Mouse (Mus musculus): ENCODE data around the gene Hmgn1. TPM values are rescaled to one million over a fixed set of nuclear protein-coding genes. Genes with fewer than 3 reads are reported as not detected.

Hmgn1 gene
- 506 and 568 TPM in 2 replicates for polyA plus RNA-seq (2016; fragmentation: Nextera tagmentation; extraction: Ambion mirVana)

- Histone ChIP-seq H3K4me2 (peak within 1 kb of the TSS; percentile 84), H3K9ac (peak within 1 kb of the TSS; percentile 99), H3K9me3 (replicated peaks) (no peaks in the 10 kb centered on the region), H3K27me3 (replicated peaks) (no peaks in the 10 kb centered on the region), H3K4me1 (replicated peaks) (peaks cover 25% of the 10 kb centered on the region), H3K36me3 (peaks cover 39% of the 10 kb centered on the region), H3K4me3 (peak within 1 kb of the TSS; percentile 96), H3K27ac (ENCODE audit: poor library complexity, severe bottlenecking) (peak within 1 kb of the TSS; percentile 98)
- ATAC-seq (ENCODE audit: insufficient number of reproducible peaks, low FRiP score), result peak; percentile 95
- under 1% methylated on average over 71 of the region's 72 CpGs for WGBS
Measured at GRCm38 (mm10) chr16:96127657-96128344, at the start of gene Hmgn1. Gene Hmgn1 (minus strand): TSS chr16:96127729.

DNA sequence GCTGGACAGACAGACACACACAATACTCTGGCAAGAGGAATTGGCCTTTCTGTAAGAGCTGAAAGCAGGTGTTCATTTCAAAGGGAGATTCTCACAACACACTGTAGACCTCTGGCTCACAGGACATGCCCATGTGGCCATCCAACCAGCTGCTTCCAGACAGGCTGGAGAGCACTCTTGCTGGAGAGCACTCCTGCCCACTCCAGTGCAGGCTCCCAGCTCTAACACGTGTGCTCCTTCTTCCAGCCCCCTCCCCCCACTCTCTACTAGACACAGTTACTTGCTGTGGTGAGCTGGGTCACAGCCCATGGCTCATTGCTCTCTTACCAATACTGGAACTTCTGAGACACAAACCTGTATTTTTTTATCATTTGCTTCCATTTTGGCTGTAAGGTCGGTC is 47.9 kb upstream of the Hmgn1 start:
- Histone ChIP-seq H3K4me3 (no peak overlapping the region), H3K36me3 (no peaks in the 10 kb centered on the region), H3K27me3 (replicated peaks) (no peaks in the 10 kb centered on the region), H3K4me2 (no peak overlapping the region), H3K4me1 (replicated peaks) (peaks cover 5% of the 10 kb centered on the region; the same call in 1 of the 2 replicates), H3K9me3 (replicated peaks) (peaks cover 3% of the 10 kb centered on the region; the same call in 1 of the 2 replicates), H3K9ac (no peak overlapping the region), H3K27ac (ENCODE audit: poor library complexity, severe bottlenecking) (no peak overlapping the region)
- 44% methylated on average over 2 of the region's 2 CpGs for WGBS
- ATAC-seq (ENCODE audit: insufficient number of reproducible peaks, low FRiP score), result peak; percentile 55; the same call in 1 of the 2 replicates

DNA sequence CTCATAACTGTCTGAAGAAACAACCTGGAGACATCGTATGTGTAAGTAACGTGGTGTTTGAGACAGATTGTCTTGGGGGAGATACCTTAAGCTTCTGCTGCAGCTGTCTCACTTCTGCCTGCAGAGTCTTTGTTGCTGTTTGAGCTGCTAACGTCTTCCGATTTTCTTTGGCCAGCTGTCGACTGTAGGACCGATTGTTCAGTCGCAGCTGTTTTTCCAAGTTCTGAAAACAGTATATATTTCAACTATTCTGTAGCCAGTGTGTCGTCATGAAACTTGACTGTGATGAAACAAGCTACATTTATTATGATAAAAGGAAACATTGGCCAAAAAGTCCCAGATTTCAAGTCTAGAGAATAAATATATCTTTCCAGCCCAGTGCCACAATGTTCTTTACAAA is 46.1 kb upstream of the Hmgn1 start:
- no peak for ATAC-seq (ENCODE audit: insufficient number of reproducible peaks, low FRiP score)
- no peaks in the 10 kb centered on the region for H3K27me3 ChIP-seq (replicated peaks)

DNA sequence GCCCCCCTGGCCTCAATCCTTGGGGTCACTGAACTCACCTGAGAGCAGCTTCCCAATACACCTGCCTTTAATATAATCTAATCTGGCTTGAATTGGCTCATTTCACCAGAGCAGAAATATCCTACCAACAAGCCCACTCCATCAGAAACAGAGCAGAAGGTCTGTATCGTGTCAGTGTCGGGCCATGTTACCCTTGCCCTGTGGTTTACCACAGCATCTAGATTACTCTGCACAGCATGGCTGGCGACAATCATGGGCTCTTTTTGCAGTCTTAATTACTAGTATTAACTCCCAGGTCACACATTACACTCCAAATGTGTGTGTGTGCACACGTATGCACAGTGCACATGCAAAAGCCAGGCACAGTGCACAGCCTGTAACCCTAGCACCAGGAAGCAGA is 41.3 kb upstream of the Hmgn1 start:
- Histone ChIP-seq H3K36me3 (no peaks in the 10 kb centered on the region), H3K27ac (ENCODE audit: poor library complexity, severe bottlenecking) (no peak overlapping the region), H3K4me2 (no peak overlapping the region), H3K27me3 (replicated peaks) (no peaks in the 10 kb centered on the region), H3K9me3 (replicated peaks) (no peaks in the 10 kb centered on the region), H3K4me3 (no peak overlapping the region), H3K4me1 (replicated peaks) (peaks cover 4% of the 10 kb centered on the region; the same call in 1 of the 2 replicates), H3K9ac (no peak overlapping the region)
- no peak for ATAC-seq (ENCODE audit: insufficient number of reproducible peaks, low FRiP score)
- WGBS, result 82% methylated on average over 4 of the region's 4 CpGs

More for the DNA sequence above, 46.1 kb upstream of the Hmgn1 start:
- 73% methylated on average over 8 of the region's 8 CpGs for WGBS
- Histone ChIP-seq H3K9me3 (replicated peaks) (no peaks in the 10 kb centered on the region), H3K9ac (no peak overlapping the region), H3K36me3 (no peaks in the 10 kb centered on the region), H3K4me3 (no peak overlapping the region), H3K4me1 (replicated peaks) (peaks cover 5% of the 10 kb centered on the region; the same call in 1 of the 2 replicates), H3K4me2 (no peak overlapping the region), H3K27ac (ENCODE audit: poor library complexity, severe bottlenecking) (no peak overlapping the region)

DNA sequence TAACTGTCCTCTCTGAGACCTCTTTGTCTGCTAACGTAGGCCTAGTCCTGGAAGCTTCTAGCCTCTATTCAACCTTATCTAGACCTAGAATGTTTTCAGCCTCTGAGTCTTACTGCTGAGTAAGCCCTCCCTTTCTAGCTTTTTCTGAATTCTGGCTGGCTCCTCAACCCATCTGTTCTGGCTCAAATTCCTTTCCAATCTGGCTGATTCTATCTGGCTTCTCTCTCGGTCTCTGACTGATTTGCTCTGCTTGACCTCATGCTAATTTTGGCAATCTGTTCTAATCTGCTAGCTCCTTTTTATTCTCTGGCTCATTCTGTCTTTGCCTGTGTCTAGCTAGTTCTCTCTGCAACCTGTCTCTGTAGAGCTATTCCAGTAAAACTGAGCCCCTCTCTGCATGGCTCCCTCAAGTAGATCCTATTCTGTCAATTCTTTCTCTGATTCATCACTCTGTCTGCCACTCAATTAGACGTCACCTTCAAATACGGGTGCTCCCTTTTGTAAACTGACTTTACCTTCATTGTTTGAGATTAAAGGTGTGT is 38.3 kb upstream of the Hmgn1 start:
- no peak overlapping the region for H3K9ac ChIP-seq
- no peaks in the 10 kb centered on the region for H3K27me3 ChIP-seq (replicated peaks)
- no peak overlapping the region for H3K4me2 ChIP-seq
- no peak overlapping the region for H3K4me3 ChIP-seq
- H3K36me3 ChIP-seq, result no peaks in the 10 kb centered on the region
- peaks cover 4% of the 10 kb centered on the region; the same call in 1 of the 2 replicates for H3K4me1 ChIP-seq (replicated peaks)
- H3K9me3 ChIP-seq (replicated peaks), result no peaks in the 10 kb centered on the region
- no peak for ATAC-seq (ENCODE audit: insufficient number of reproducible peaks, low FRiP score)
- H3K27ac ChIP-seq (ENCODE audit: poor library complexity, severe bottlenecking), result no peak overlapping the region
- WGBS, result 61% methylated on average over 4 of the region's 4 CpGs

- peaks cover 17% of the 10 kb centered on the region for H3K4me1 ChIP-seq (replicated peaks)
- no peak for ATAC-seq (ENCODE audit: insufficient number of reproducible peaks, low FRiP score)
- no peak overlapping the region for H3K4me2 ChIP-seq
- WGBS, result 77% methylated on average over 4 of the region's 4 CpGs
- no peaks in the 10 kb centered on the region for H3K27me3 ChIP-seq (replicated peaks)
- no peaks in the 10 kb centered on the region for H3K9me3 ChIP-seq (replicated peaks)
- H3K36me3 ChIP-seq, result 0 out of 2 replicates have a peak, but pooled peaks cover 4% of the 10 kb centered on the region
- H3K9ac ChIP-seq, result no peak overlapping the region
- H3K4me3 ChIP-seq, result no peak overlapping the region
- H3K27ac ChIP-seq (ENCODE audit: poor library complexity, severe bottlenecking), result no peak overlapping the region
Measured at GRCm38 (mm10) chr16:96161336-96161735, 33.8 kb upstream of the Hmgn1 start.

GRCm38 (mm10) chr16:96160927-96161326 is 33.4 kb upstream of the Hmgn1 start:
- 68% methylated on average over 1 of the region's 1 CpGs for WGBS
- no peak for ATAC-seq (ENCODE audit: insufficient number of reproducible peaks, low FRiP score)

GRCm38 (mm10) chr16:96159794-96160346 is 32.3 kb upstream of the Hmgn1 start:
- Histone ChIP-seq H3K4me1 (replicated peaks) (peaks cover 13% of the 10 kb centered on the region), H3K4me2 (peak overlapping the region; percentile 98), H3K4me3 (peak overlapping the region; percentile 66), H3K27me3 (replicated peaks) (no peaks in the 10 kb centered on the region), H3K27ac (ENCODE audit: poor library complexity, severe bottlenecking) (peak overlapping the region; percentile 93), H3K36me3 (peaks cover 11% of the 10 kb centered on the region; the same call in 1 of the 2 replicates), H3K9ac (peak overlapping the region; percentile 97), H3K9me3 (replicated peaks) (no peaks in the 10 kb centered on the region)
- WGBS, result 78% methylated on average over 20 of the region's 20 CpGs
- ATAC-seq (ENCODE audit: insufficient number of reproducible peaks, low FRiP score), result no peak

More at GRCm38 (mm10) chr16:96160927-96161326, 33.4 kb upstream of the Hmgn1 start:
- H3K9ac ChIP-seq, result no peak overlapping the region
- no peak overlapping the region for H3K4me3 ChIP-seq
- peaks cover 16% of the 10 kb centered on the region for H3K4me1 ChIP-seq (replicated peaks)
- H3K9me3 ChIP-seq (replicated peaks), result no peaks in the 10 kb centered on the region
- no peak overlapping the region for H3K27ac ChIP-seq (ENCODE audit: poor library complexity, severe bottlenecking)
- no peaks in the 10 kb centered on the region for H3K27me3 ChIP-seq (replicated peaks)
- H3K4me2 ChIP-seq, result no peak overlapping the region
- 0 out of 2 replicates have a peak, but pooled peaks cover 4% of the 10 kb centered on the region for H3K36me3 ChIP-seq

DNA sequence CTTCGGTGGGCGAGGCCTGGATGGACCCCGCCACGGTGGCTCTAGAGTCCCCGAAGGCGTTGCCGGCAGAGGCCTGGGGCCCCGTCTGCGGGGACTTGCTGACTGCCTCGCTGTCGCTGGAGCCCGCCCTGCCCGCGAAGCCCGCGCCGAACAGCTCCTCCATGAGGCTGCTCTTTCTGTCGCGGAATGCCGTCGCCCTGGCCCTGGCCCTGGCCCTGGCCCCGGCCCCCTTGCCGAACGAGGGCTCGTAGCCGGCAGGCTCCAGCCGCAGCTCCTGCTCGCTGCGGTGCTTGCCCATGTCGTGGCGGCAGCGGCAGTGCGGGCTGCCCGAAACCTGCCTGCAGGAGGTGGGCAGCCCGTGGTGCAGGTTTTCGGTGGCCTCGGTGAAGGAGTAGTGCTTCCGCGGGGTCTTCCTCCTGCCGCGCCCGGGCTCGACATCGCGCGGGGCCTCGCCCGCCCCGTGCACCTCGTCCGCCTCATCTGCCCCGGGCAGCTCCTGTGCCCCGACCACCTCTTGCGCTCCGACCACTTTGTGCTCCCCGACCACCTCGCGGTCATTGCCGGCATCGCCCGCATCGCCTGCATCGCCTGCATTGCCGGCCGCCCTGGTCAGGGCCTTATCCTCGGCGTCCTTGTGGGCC is 31.7 kb upstream of the Hmgn1 start:
- H3K36me3 ChIP-seq, result peaks cover 17% of the 10 kb centered on the region
- H3K27me3 ChIP-seq (replicated peaks), result no peaks in the 10 kb centered on the region
- peak overlapping the region; percentile 66 for H3K4me3 ChIP-seq
- peak overlapping the region; percentile 93 for H3K27ac ChIP-seq (ENCODE audit: poor library complexity, severe bottlenecking)
- H3K9me3 ChIP-seq (replicated peaks), result no peaks in the 10 kb centered on the region
- H3K4me1 ChIP-seq (replicated peaks), result peaks cover 13% of the 10 kb centered on the region
- H3K9ac ChIP-seq, result peak overlapping the region; percentile 97
- under 1% methylated on average over 67 of the region's 67 CpGs for WGBS
- peak; percentile 83 for ATAC-seq (ENCODE audit: insufficient number of reproducible peaks, low FRiP score)
- peak overlapping the region; percentile 98 for H3K4me2 ChIP-seq

DNA sequence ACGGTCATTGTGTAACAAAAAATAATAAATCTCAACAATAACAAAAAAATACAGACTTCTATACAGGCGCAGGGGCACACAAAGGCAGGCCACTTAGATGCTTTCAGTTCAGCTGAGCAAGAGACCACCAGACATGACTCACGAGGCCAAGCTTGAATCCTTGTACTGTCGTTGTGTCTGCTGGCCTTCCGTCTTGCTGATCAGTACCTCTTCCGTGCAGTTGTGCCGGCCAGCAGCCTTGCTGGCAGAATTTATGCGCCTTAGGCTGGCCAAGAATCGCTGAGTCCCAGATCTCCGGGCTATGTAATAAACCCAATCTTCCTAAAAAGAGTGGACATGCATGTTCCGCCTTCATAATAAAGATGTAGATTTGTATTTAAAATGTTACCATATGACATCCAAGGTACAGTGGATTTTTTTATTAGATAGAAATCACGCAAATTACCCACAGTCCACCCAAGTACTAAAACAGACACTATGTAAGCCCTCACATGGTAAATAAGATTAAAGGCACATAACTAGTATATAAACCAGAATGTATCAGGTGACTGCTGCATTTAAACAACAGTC is 31.1 kb upstream of the Hmgn1 start:
- peak overlapping the region; percentile 66 for H3K4me3 ChIP-seq
- H3K9ac ChIP-seq, result peak overlapping the region; percentile 97
- ATAC-seq (ENCODE audit: insufficient number of reproducible peaks, low FRiP score), result 0 out of 2 replicates have a peak, but pooled peaks have one; percentile 29
- no peaks in the 10 kb centered on the region for H3K27me3 ChIP-seq (replicated peaks)
- H3K36me3 ChIP-seq, result peaks cover 23% of the 10 kb centered on the region
- no peaks in the 10 kb centered on the region for H3K9me3 ChIP-seq (replicated peaks)
- peaks cover 13% of the 10 kb centered on the region for H3K4me1 ChIP-seq (replicated peaks)
- H3K4me2 ChIP-seq, result peak overlapping the region; percentile 98
- 52% methylated on average over 12 of the region's 12 CpGs for WGBS
- peak overlapping the region; percentile 93 for H3K27ac ChIP-seq (ENCODE audit: poor library complexity, severe bottlenecking)

Measured in heart, embryonic 12.5 days (tissue).